Mouse (Mus musculus) CH12.LX (cell line): ENCODE data around the gene Kcnk16. TPM values are rescaled to one million over a fixed set of nuclear protein-coding genes. Genes with fewer than 3 reads are reported as not detected.

Experiments used
- DNase-seq: peaks from one replicate; pipeline ENCODE4 v3.0.0-alpha.2; 2013; ENCODE audit errors: extremely low read depth
- H3K27ac ChIP-seq: 2 replicates; pipeline ENCODE4 v1.5.1; 2012; ENCODE audit warnings: low read depth, mild to moderate bottlenecking, control low read depth, moderate library complexity; ENCODE audit not compliant: insufficient read depth
- H3K27me3 ChIP-seq: replicated peaks from 2 replicates; pipeline ENCODE3; 2012; ENCODE audit warnings: inconsistent platforms
- H3K36me3 ChIP-seq, 2 experiments: replicated peaks in 1 of 2; 2 replicates each; pipeline versions ENCODE3 to v1.6.1; 2012; ENCODE audit warnings: inconsistent platforms in 1 of 2, low read length in 1 of 2, mild to moderate bottlenecking in 1 of 2, mixed read lengths in 1 of 2, moderate library complexity in 1 of 2; ENCODE audit not compliant: control insufficient read depth in 1 of 2, insufficient read depth in 1 of 2
- H3K4me1 ChIP-seq, 2 experiments: 2 replicates each; pipeline ENCODE4 v1.6.1; 2012; ENCODE audit warnings: inconsistent platforms in 1 of 2, moderate library complexity in 1 of 2; ENCODE audit not compliant: insufficient read depth in 2 of 2, control insufficient read depth in 1 of 2
- H3K4me2 ChIP-seq: 2 replicates; pipeline ENCODE4 v1.6.1; 2012; ENCODE audit warnings: low read depth, mild to moderate bottlenecking, control low read depth; ENCODE audit not compliant: poor library complexity, insufficient read depth, severe bottlenecking
- H3K4me3 ChIP-seq, 3 experiments: fragments of 150-350 bp in 1 of 3; sonication (generic) in 1 of 3; replicated peaks in 1 of 3; 2 replicates each; pipeline versions ENCODE3 to v1.5.1; 2011 to 2012; ENCODE audit warnings: low read depth in 2 of 3, low read length in 2 of 3, mild to moderate bottlenecking in 2 of 3, moderate library complexity in 2 of 3, control low read depth in 1 of 3, improper control_type of control experiment in 1 of 3, inconsistent platforms in 1 of 3, mixed read lengths in 1 of 3; ENCODE audit not compliant: poor library complexity in 1 of 3
- H3K79me2 ChIP-seq: replicated peaks from 2 replicates; pipeline ENCODE4 v1.6.1; 2012; ENCODE audit warnings: mild to moderate bottlenecking, moderate library complexity; ENCODE audit not compliant: control insufficient read depth, poor library complexity, insufficient read depth, severe bottlenecking; ENCODE audit errors: extremely low read depth
- H3K9ac ChIP-seq: 2 replicates; pipeline ENCODE4 v1.6.1; 2012; ENCODE audit warnings: low read depth, mild to moderate bottlenecking, control low read depth, moderate library complexity; ENCODE audit not compliant: insufficient read depth
- H3K9me3 ChIP-seq: replicated peaks from 2 replicates; pipeline ENCODE3; 2012; ENCODE audit warnings: low read length, inconsistent platforms, mixed read lengths
- BHLHE40 ChIP-seq: IDR thresholded peaks from 2 replicates; pipeline ENCODE4 v1.6.1; 2011; ENCODE audit warnings: mild to moderate bottlenecking, low read depth, low read length, improper control_type of control experiment
- E2F4 ChIP-seq: IDR thresholded peaks from 2 replicates; pipeline ENCODE4 v1.6.1; 2011; ENCODE audit warnings: low read depth, low read length, improper control_type of control experiment; ENCODE audit not compliant: insufficient replicate concordance
- EP300 ChIP-seq: IDR thresholded peaks from 2 replicates; pipeline ENCODE4 v1.6.1; 2011; ENCODE audit warnings: low read length, improper control_type of control experiment
- IRF4 ChIP-seq: IDR thresholded peaks from 2 replicates; pipeline ENCODE4 v1.6.1; 2014; ENCODE audit warnings: low read depth, mild to moderate bottlenecking, inconsistent platforms, low read length, improper control_type of control experiment
- JUND ChIP-seq: conservative IDR thresholded peaks from 2 replicates; pipeline ENCODE4 v1.6.1; 2011; ENCODE audit warnings: low read depth, low read length, improper control_type of control experiment
- KAT2A ChIP-seq: IDR thresholded peaks from 2 replicates; pipeline ENCODE4 v1.6.1; 2012; ENCODE audit warnings: low read length, improper control_type of control experiment, inconsistent platforms; ENCODE audit not compliant: insufficient replicate concordance
- MAX ChIP-seq: IDR thresholded peaks from 2 replicates; pipeline ENCODE4 v1.6.1; 2011; ENCODE audit warnings: low read length, improper control_type of control experiment
- MAZ ChIP-seq: IDR thresholded peaks from 2 replicates; pipeline ENCODE4 v1.6.1; 2012; ENCODE audit warnings: low read depth, mild to moderate bottlenecking, inconsistent platforms, low read length, improper control_type of control experiment, moderate library complexity
- MEF2A ChIP-seq: IDR thresholded peaks from 2 replicates; pipeline ENCODE4 v1.6.1; 2014; ENCODE audit warnings: low read depth, mild to moderate bottlenecking, inconsistent platforms, low read length, improper control_type of control experiment, borderline replicate concordance
- MXI1 ChIP-seq: IDR thresholded peaks from 2 replicates; pipeline ENCODE4 v1.6.1; 2011; ENCODE audit warnings: mild to moderate bottlenecking, low read depth, low read length, improper control_type of control experiment
- NELFE ChIP-seq: IDR thresholded peaks from 2 replicates; pipeline ENCODE4 v1.6.1; 2011; ENCODE audit warnings: low read depth, low read length, improper control_type of control experiment
- POLR2A ChIP-seq: IDR thresholded peaks from 2 replicates; pipeline ENCODE4 v1.6.1; 2011; ENCODE audit warnings: low read depth, mild to moderate bottlenecking, improper control_type of control experiment, low read length
- POLR2AphosphoS2 ChIP-seq: IDR thresholded peaks from 2 replicates; pipeline ENCODE4 v1.6.1; 2011; ENCODE audit warnings: low read depth, low read length, improper control_type of control experiment
- RAD21 ChIP-seq: IDR thresholded peaks from 2 replicates; pipeline ENCODE4 v1.6.1; 2011; ENCODE audit warnings: low read depth, mild to moderate bottlenecking, low read length, improper control_type of control experiment, moderate library complexity
- RCOR1 ChIP-seq: conservative IDR thresholded peaks from 2 replicates; pipeline ENCODE4 v1.6.1; 2012; ENCODE audit warnings: low read depth, mild to moderate bottlenecking, inconsistent platforms, low read length, improper control_type of control experiment
- SIN3A ChIP-seq: IDR thresholded peaks from 2 replicates; pipeline ENCODE4 v1.6.1; 2012; ENCODE audit warnings: low read length, improper control_type of control experiment, inconsistent platforms
- SMC3 ChIP-seq: IDR thresholded peaks from 2 replicates; pipeline ENCODE4 v1.6.1; 2011; ENCODE audit warnings: low read depth, low read length, improper control_type of control experiment
- TBP ChIP-seq: conservative IDR thresholded peaks from 2 replicates; pipeline ENCODE4 v1.6.1; 2011; ENCODE audit warnings: low read depth, low read length, improper control_type of control experiment
- TCF12 ChIP-seq: IDR thresholded peaks from 2 replicates; pipeline ENCODE4 v1.6.1; 2014; ENCODE audit warnings: low read depth, mild to moderate bottlenecking, inconsistent platforms, low read length, improper control_type of control experiment
- USF2 ChIP-seq: conservative IDR thresholded peaks from 2 replicates; pipeline ENCODE4 v1.6.1; 2011; ENCODE audit warnings: low read depth, low read length, improper control_type of control experiment
- ZC3H11A ChIP-seq: IDR thresholded peaks from 2 replicates; pipeline ENCODE4 v1.6.1; 2012; ENCODE audit warnings: low read depth, mild to moderate bottlenecking, inconsistent platforms, low read length, improper control_type of control experiment
- dilution Hi-C: fragments of 300-500 bp; cut with MboI; formaldehyde crosslinking; loops from 2 replicates; pipeline ENCODE4 v1.14.3; 2020; ENCODE audit warnings: low sequenced_read_pairs; ENCODE audit not compliant: extremely low pct_unique_long_range_greater_than_20kb, extremely low pct_ligation_motif_present
- in situ Hi-C: fragments of 300-500 bp; cut with MboI; formaldehyde crosslinking; loops from 3 replicates; pipeline ENCODE4 v1.14.3; 2019; ENCODE audit warnings: low sequenced_read_pairs, low pct_ligation_motif_present, low pct_unique_long_range_greater_than_20kb, mixed read lengths
- polyA plus RNA-seq: library from polyadenylated mRNA; unstranded; fragments of >175 nt; gene quantifications from 2 replicates; pipeline ENCODE4 v1.2.1, GENCODE M21; 2012; ENCODE audit warnings: low read depth; ENCODE audit not compliant: insufficient read length
- total RNA-seq, 2 experiments: library from RNA; depleted of rRNA; stranded (reverse); fragments of 300-350 nt in 1 of 2; fragments of >200 nt in 1 of 2; gene quantifications; 2 replicates each; pipeline ENCODE4 v1.2.3; 2012 to 2014

Kcnk16 gene
- total and polyA plus RNA-seq, 3 experiments, result not detected

GRCm38 (mm10) chr14:20250237-20251171 lies 18.5 kb downstream of the Kcnk16 start:
- Histone ChIP-seq H3K9me3 (no peaks in the 10 kb centered on the region), H3K36me3 (no peaks in the 10 kb centered on the region), H3K4me3 (no peak overlapping the region), H3K4me1 (peaks cover 0 to 6% of the 10 kb centered on the region in 2 experiments; a peak in 2 of 4 replicates), H3K27ac (no peak overlapping the region), H3K27me3 (peaks cover 19% of the 10 kb centered on the region), H3K79me2 (no peaks in the 10 kb centered on the region), H3K9ac (no peak overlapping the region), H3K4me2 (no peak overlapping the region)
- TF ChIP-seq ZC3H11A, result no peak
- no peak for TF ChIP-seq NELFE
- no peak for TF ChIP-seq IRF4
- no peak for TF ChIP-seq TBP
- TF ChIP-seq MEF2A, result no peak
- no peak for TF ChIP-seq POLR2A
- TF ChIP-seq RAD21, result no peak
- DNase-seq, result no peak
- in situ Hi-C loops, result loop anchor here (25.0 kb wide), 1 partner anchor 413 kb away; no protein-coding TSS in a partner anchor
- dilution Hi-C loops, result no loop called here

- no peaks in the 10 kb centered on the region for H3K9me3 ChIP-seq
- H3K79me2 ChIP-seq, result no peaks in the 10 kb centered on the region
- H3K9ac ChIP-seq, result no peak overlapping the region
- H3K27me3 ChIP-seq, result peaks cover 31% of the 10 kb centered on the region
- in situ Hi-C loops, result loop anchor here (5.0 to 25.0 kb wide), 3 partner anchors 36 to 536 kb away; no protein-coding TSS in a partner anchor
- H3K36me3 ChIP-seq, result no peaks in the 10 kb centered on the region
- TF ChIP-seq JUND, result no peak
- TF ChIP-seq RCOR1, result no peak
- TF ChIP-seq E2F4, result no peak
- TF ChIP-seq MAX, result no peak
- TF ChIP-seq USF2, result no peak
- no peak for TF ChIP-seq TCF12
- TF ChIP-seq ZC3H11A, result no peak
- no peak for TF ChIP-seq NELFE
- no peak for TF ChIP-seq EP300
- no peak for TF ChIP-seq MAZ
- TF ChIP-seq TBP, result no peak
- no peak for TF ChIP-seq POLR2A
- TF ChIP-seq BHLHE40, result no peak
- TF ChIP-seq POLR2AphosphoS2, result no peak
- no peak for TF ChIP-seq SMC3
- no peak for TF ChIP-seq KAT2A
- TF ChIP-seq MXI1, result no peak
- no peak for TF ChIP-seq SIN3A
- no peak overlapping the region for H3K27ac ChIP-seq
- no peak overlapping the region for H3K4me3 ChIP-seq
- peaks cover 0 to 6% of the 10 kb centered on the region in 2 experiments; a peak in 2 of 4 replicates for H3K4me1 ChIP-seq
- no peak overlapping the region for H3K4me2 ChIP-seq
- no peak for DNase-seq
- dilution Hi-C loops, result no loop called here
Measured at GRCm38 (mm10) chr14:20248001-20248400, 21.0 kb downstream of the Kcnk16 start.
